ENCODE assay signal across 8 mouse cellular contexts in the genomic region with DNA sequence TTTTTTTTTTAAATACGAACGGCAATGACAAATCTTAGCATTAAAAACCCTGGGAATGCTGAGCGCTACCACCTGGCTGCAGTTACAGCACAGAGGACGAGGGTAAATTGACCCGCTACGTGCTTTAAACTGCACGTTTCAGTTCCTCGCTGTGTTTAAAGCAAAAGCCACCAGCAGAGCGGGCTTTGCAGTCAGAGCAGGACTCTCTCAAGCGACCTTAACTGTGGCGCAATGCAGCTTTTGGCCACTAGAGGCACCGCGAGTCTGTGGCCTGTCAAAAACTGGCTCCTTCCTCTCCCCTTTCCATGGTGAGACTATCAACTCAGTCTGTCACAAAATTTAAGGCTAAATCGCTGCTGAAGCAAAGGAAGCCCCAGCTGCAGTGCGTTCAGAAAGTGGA. TPM values are rescaled to one million over a fixed set of nuclear protein-coding genes. Genes with fewer than 3 reads are reported as not detected.
DNase-seq lines count a peak whose midpoint lies in the region; ATAC-seq and TF ChIP-seq lines count a peak whose summit lies in the region.

No protein-coding gene starts in this region.

- no peak overlapping the region for H3K27ac ChIP-seq in MEL (ENCODE audit: control insufficient read depth, low read depth, low read length)
- H3K27ac ChIP-seq in cerebellum, adult 2 months (ENCODE audit: insufficient read depth, low read length), result no peak overlapping the region
- no peak overlapping the region for H3K27ac ChIP-seq in liver, postnatal 0 days (ENCODE audit: low read depth)
- no peak overlapping the region for H3K27ac ChIP-seq in olfactory bulb, adult 2 months (ENCODE audit: insufficient read depth, low read depth, low read length)

- H3K9me3 ChIP-seq in MEL (replicated peaks; ENCODE audit: insufficient read depth, low read length), result no peaks in the 10 kb centered on the region
- H3K9me3 ChIP-seq in liver, postnatal 0 days (ENCODE audit: low read length), result no peaks in the 10 kb centered on the region

- peak; percentile 8 for TF ChIP-seq RAD21 in MEL (IDR thresholded peaks at IDR 0.05; ENCODE audit: low read depth, low read length)

- peak overlapping the region; percentile 78 for H3K4me2 ChIP-seq in liver, postnatal 0 days (ENCODE audit: low read depth, low read length)

- no peak overlapping the region for H3K4me3 ChIP-seq in MEL (ENCODE audit: control insufficient read depth in 1 of 2, insufficient read depth in 1 of 2, low read depth in 2 of 2, low read length in 2 of 2)
- peak overlapping the region; percentile 74 for H3K4me3 ChIP-seq in cerebellum, adult 2 months (replicated peaks; ENCODE audit: insufficient read depth, low read depth, low read length)
- peak overlapping the region; percentile 52 for H3K4me3 ChIP-seq in liver, postnatal 0 days (ENCODE audit: low read depth, low read length)
- H3K4me3 ChIP-seq in olfactory bulb, adult 2 months (ENCODE audit: insufficient read depth, low read depth, low read length), result peak overlapping the region; percentile 58

- peak; percentile 38 to 68 (median 54) for TF ChIP-seq CTCF in MEL (IDR thresholded peaks at IDR 0.05 in 2 of 3, conservative IDR thresholded peaks at IDR 0.05 in 1 of 3; ENCODE audit: control insufficient read depth in 1 of 3, insufficient read depth in 1 of 3, low read depth in 2 of 3, low read length in 3 of 3, poor library complexity in 1 of 3, severe bottlenecking in 1 of 3)
- peak; percentile 95 for TF ChIP-seq CTCF in cerebellum, adult 2 months (IDR thresholded peaks at IDR 0.05; ENCODE audit: borderline replicate concordance, insufficient read depth, low read depth, low read length)
- peak; percentile 89 for TF ChIP-seq CTCF in liver, postnatal 0 days (IDR thresholded peaks at IDR 0.05; ENCODE audit: low read depth)
- peak; percentile 74 for TF ChIP-seq CTCF in olfactory bulb, adult 2 months (IDR thresholded peaks at IDR 0.05; ENCODE audit: insufficient read depth, low read depth, low read length)

- H3K27me3 ChIP-seq in MEL (ENCODE audit: control insufficient read depth in 1 of 2, insufficient read depth in 2 of 2, low read length in 2 of 2), result no peaks in the 10 kb centered on the region
- H3K27me3 ChIP-seq in cerebellum, adult 2 months (ENCODE audit: control insufficient read depth, insufficient read depth, low read length), result no peaks in the 10 kb centered on the region; the same call in 1 of the 2 replicates
- H3K27me3 ChIP-seq in liver, postnatal 0 days (ENCODE audit: insufficient read depth, low read length), result peaks cover 45% of the 10 kb centered on the region

- TF ChIP-seq EP300 in MEL (IDR thresholded peaks at IDR 0.05; ENCODE audit: low read depth in 1 of 2, low read length in 2 of 2), result no peak
- no peak for TF ChIP-seq EP300 in liver, postnatal 0 days (IDR thresholded peaks at IDR 0.05; ENCODE audit: low read depth)

- H3K4me1 ChIP-seq in MEL (ENCODE audit: control insufficient read depth in 1 of 2, insufficient read depth in 2 of 2, low read length in 2 of 2), result no peaks in the 10 kb centered on the region
- no peaks in the 10 kb centered on the region; the same call in 1 of the 2 replicates for H3K4me1 ChIP-seq in cerebellum, adult 2 months (ENCODE audit: control insufficient read depth, insufficient read depth, low read length)
- H3K4me1 ChIP-seq in liver, postnatal 0 days (ENCODE audit: insufficient read depth), result peaks cover 8% of the 10 kb centered on the region; the same call in 1 of the 2 replicates
- H3K4me1 ChIP-seq in olfactory bulb, adult 2 months (ENCODE audit: control insufficient read depth, insufficient read depth, low read length), result peaks cover 8% of the 10 kb centered on the region; the same call in 1 of the 2 replicates

- H3K9ac ChIP-seq in MEL (ENCODE audit: control insufficient read depth, low read depth, low read length, poor library complexity, severe bottlenecking), result no peak overlapping the region
- no peak overlapping the region for H3K9ac ChIP-seq in liver, postnatal 0 days (replicated peaks)

- under 1% methylated on average over 15 of the region's 15 CpGs for WGBS in cerebellum, adult 2 months
- WGBS in liver, postnatal 0 days (ENCODE audit: insufficient replicate concordance), result under 1% methylated on average over 15 of the region's 15 CpGs
- WGBS in olfactory bulb, adult 2 months, result 2% methylated on average over 15 of the region's 15 CpGs

- H3K79me2 ChIP-seq in MEL (ENCODE audit: control insufficient read depth, insufficient read depth, low read length, poor library complexity), result no peaks in the 10 kb centered on the region

- intact Hi-C loops in heart, postnatal 36 days (cut with DNase I), result loop anchor here (5.0 to 10.0 kb wide), 9 partner anchors 84 to 564 kb away; no protein-coding TSS in a partner anchor

- TF ChIP-seq POLR2A in MEL (IDR thresholded peaks at IDR 0.05; ENCODE audit: control insufficient read depth in 1 of 2, insufficient read depth in 1 of 2, low read depth in 1 of 2, low read length in 2 of 2, poor library complexity in 1 of 2), result no peak
- no peak for TF ChIP-seq POLR2A in cerebellum, adult 2 months (IDR thresholded peaks at IDR 0.05; ENCODE audit: borderline replicate concordance, insufficient read depth, low read length)
- no peak for TF ChIP-seq POLR2A in olfactory bulb, adult 2 months (IDR thresholded peaks at IDR 0.05; ENCODE audit: insufficient read depth, low read depth, low read length)

- peak; percentile 11 for DNase-seq in MEL (ENCODE audit: low read depth, low spot score)
- DNase-seq in cerebellum, adult 2 months, result peak; percentile 78 to 86
- DNase-seq in forelimb bud, embryonic 11.5 days (ENCODE audit: low read depth, low spot score), result peak; percentile 96
- DNase-seq in heart, postnatal 36 days, result peak; percentile 95 to 98
- peak; percentile 83 to 98 for DNase-seq in layer of hippocampus, adult 18-20 months (ENCODE audit: low spot score in 2 of 2)
- DNase-seq in liver, postnatal 0 days, result peak; percentile 84
- peak; percentile 62 for DNase-seq in thymus, postnatal 0 days (ENCODE audit: low spot score)

- ATAC-seq in liver, postnatal 0 days, result peak; percentile 52; the same call in 1 of the 2 replicates

- no peaks in the 10 kb centered on the region for H3K36me3 ChIP-seq in MEL (ENCODE audit: control insufficient read depth in 1 of 2, insufficient read depth in 2 of 2, low read length in 2 of 2)
- H3K36me3 ChIP-seq in liver, postnatal 0 days (replicated peaks; ENCODE audit: insufficient read depth, low read length), result no peaks in the 10 kb centered on the region

TF ChIP-seq in MEL, 35 proteins besides CTCF, POLR2A, EP300 and RAD21:
- TF ChIP-seq ZMIZ1 (IDR thresholded peaks at IDR 0.05; ENCODE audit: low read depth, low read length) (no peak), MXI1 (IDR thresholded peaks at IDR 0.05; ENCODE audit: low read depth, low read length) (no peak), MEF2A (IDR thresholded peaks at IDR 0.05; ENCODE audit: extremely low read depth, insufficient replicate concordance, low read depth, low read length, poor library complexity, severe bottlenecking) (no peak), MAFK (IDR thresholded peaks at IDR 0.05; ENCODE audit: borderline replicate concordance, low read depth, low read length) (no peak), GATA1 (IDR thresholded peaks at IDR 0.05; ENCODE audit: low read depth, low read length) (no peak), CHD2 (IDR thresholded peaks at IDR 0.05; ENCODE audit: low read length) (no peak), KAT2A (conservative IDR thresholded peaks at IDR 0.05; ENCODE audit: low read depth, low read length) (no peak), USF1 (IDR thresholded peaks at IDR 0.05; ENCODE audit: low read depth, low read length) (no peak), BHLHE40 (IDR thresholded peaks at IDR 0.05; ENCODE audit: borderline replicate concordance, low read depth, low read length) (no peak), GABPA (IDR thresholded peaks at IDR 0.05; ENCODE audit: low read depth, low read length) (no peak), UBTF (IDR thresholded peaks at IDR 0.05; ENCODE audit: borderline replicate concordance, insufficient read depth, low read depth, low read length) (no peak), ETS1 (IDR thresholded peaks at IDR 0.05; ENCODE audit: low read depth, low read length) (no peak)

RNA-seq across cellular contexts. Expression of gene Gas1, which starts 1.3 kb away (rescaled TPM):
- not detected in 2 replicates for total RNA-seq in MEL (2012; rRNA removed)
- polyA plus RNA-seq in MEL (2012; ENCODE audit: insufficient read depth in 1 of 2, insufficient read length in 2 of 2, low read depth in 1 of 2, low replicate concordance in 2 of 2, missing spikeins in 1 of 2), result not detected
- 13.1 and 17.6 TPM in 2 replicates for polyA plus RNA-seq in cerebellum, adult 2 months (2012; rRNA removed)
- total RNA-seq in heart, postnatal 36 days (2021), result 10 to 100 TPM; 30.8 to 35.8 TPM
- 1 to 10 TPM; 7.9 to 9.6 TPM for total RNA-seq in layer of hippocampus, adult 18-20 months (2021)
- polyA plus RNA-seq in liver, postnatal 0 days (2015; fragmentation: Nextera tagmentation; extraction: Ambion mirVana), result 3.1 and 4.0 TPM in 2 replicates
- not detected in 2 replicates for polyA plus RNA-seq in olfactory bulb, adult 2 months (2012; ENCODE audit: insufficient read depth, insufficient read length, low replicate concordance, missing spikeins)
- 10.6 and 12.7 TPM in 2 replicates for polyA plus RNA-seq in thymus, postnatal 0 days (2015; fragmentation: Nextera tagmentation; extraction: Ambion mirVana)

Comparison
In these comparisons a context has a peak if more than half of its experiments do, and no peak if none do; other contexts are left out.
1. DNase-seq: peak in every context shown above with its lines; median percentile 96 in heart, postnatal 36 days; 96 in forelimb bud, embryonic 11.5 days; 90 in layer of hippocampus, adult 18-20 months; 84 in liver, postnatal 0 days; 82 in cerebellum, adult 2 months; 62 in thymus, postnatal 0 days; 11 in MEL.
2. H3K4me3 ChIP-seq: peak in cerebellum, adult 2 months (single experiment), liver, postnatal 0 days (single experiment) and olfactory bulb, adult 2 months (single experiment); none in MEL (0 of 2).
3. Peak in every context shown above with its lines, with median percentiles within 50 percentile points of each other: CTCF ChIP-seq.